Mouse (Mus musculus) C2C12 (cell line): Measurements from ENCODE around the gene 1700001O22Rik.

ENCODE experiments used
- CEBPB ChIP-seq: IDR thresholded peaks from one replicate; pipeline ENCODE4 v1.6.1; 2011; ENCODE audit warnings: low read depth, mild to moderate bottlenecking, control low read depth, moderate library complexity
- CTCF ChIP-seq: IDR thresholded peaks from one replicate; pipeline ENCODE4 v1.5.1; 2011; ENCODE audit not compliant: control insufficient read depth, insufficient read depth, insufficient read length
- FOSL1 ChIP-seq: IDR thresholded peaks from one replicate; pipeline ENCODE4 v1.8.0; 2011; ENCODE audit warnings: mild to moderate bottlenecking, low read length; ENCODE audit not compliant: poor library complexity, insufficient read depth, severe bottlenecking
- MAX ChIP-seq: IDR thresholded peaks from one replicate; pipeline ENCODE4 v1.6.1; 2011; ENCODE audit warnings: mild to moderate bottlenecking, control low read depth
- MYOG ChIP-seq: IDR thresholded peaks from one replicate; pipeline ENCODE4 v1.6.1; 2011; ENCODE audit not compliant: control insufficient read depth, insufficient read length; ENCODE audit errors: extremely low read depth
- USF1 ChIP-seq: IDR thresholded peaks from one replicate; pipeline ENCODE4 v1.6.1; 2011; ENCODE audit warnings: low read depth, mild to moderate bottlenecking, control low read depth, moderate library complexity

DNA sequence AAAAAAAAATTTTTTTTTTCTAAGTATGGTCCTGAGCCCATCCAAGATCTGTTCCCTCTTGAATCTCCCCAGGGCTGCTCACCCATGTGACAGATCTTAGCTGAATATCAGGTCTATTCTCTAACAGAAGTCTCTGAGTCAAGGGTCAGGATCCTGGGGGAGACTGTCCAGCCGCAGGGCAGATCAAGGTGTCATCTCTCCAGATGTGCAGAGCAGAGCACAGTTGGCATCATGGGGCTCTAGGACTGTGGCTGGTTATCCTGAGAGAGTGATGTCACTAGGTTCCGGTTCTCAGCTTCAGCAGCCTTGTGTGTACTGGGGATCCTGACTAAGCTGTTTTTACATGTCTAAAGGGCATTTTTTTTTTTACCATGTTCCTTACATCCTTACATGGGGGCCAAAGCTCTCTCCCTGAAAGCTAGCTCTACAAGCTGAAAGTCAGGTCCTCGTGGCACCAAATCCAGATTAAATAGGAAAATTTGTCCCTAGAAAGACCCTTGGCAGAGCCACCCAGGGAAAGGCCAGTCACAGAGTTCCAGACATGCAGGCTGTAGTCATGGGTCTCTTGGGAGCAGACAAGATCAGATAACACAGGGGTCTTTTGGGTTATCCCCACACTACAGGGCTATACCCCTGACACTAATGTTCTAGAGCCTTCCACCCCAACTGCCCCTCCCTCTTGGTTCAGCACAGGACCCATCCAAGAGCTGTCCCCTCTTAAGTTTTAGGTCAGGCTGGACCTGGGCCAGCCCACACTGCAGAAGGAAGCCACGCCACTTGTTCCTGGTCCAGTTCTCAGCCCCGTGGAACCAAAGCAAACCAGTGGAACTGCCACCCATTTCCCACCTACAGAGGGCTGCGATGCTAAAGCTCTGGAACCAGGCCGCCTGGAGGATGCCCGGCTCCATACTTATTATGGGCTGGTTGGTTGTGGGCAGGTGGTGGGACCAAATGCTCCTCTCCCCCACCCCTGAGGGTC is 20.9 kb downstream of the 1700001O22Rik start:
- TF ChIP-seq CTCF (no peak), USF1 (no peak), MAX (no peak), CEBPB (no peak), MYOG (no peak), FOSL1 (no peak)
